In genomic region chr7:122132497-122133337, GRCm38 (mm10) we compare ENCODE assay signal across 8 mouse cellular contexts. TPM values are rescaled to one million over a fixed set of nuclear protein-coding genes. Genes with fewer than 3 reads are reported as not detected.
DNase-seq lines count a peak whose midpoint lies in the region; ATAC-seq and TF ChIP-seq lines count a peak whose summit lies in the region.

Palb2 (minus strand) TSS chr7:122132985.
Dctn5 (plus strand) TSS chr7:122133041.

- peak within 1 kb of the TSS; percentile 82 for H3K27ac ChIP-seq in bone marrow macrophage, adult 2 months (ENCODE audit: insufficient read depth, low read depth, low read length)
- H3K27ac ChIP-seq in embryonic fibroblast, embryonic 13.5 days (ENCODE audit: insufficient read depth, low read length) = peak within 1 kb of the TSS; percentile 17; the same call in 1 of the 2 replicates
- H3K27ac ChIP-seq in kidney, embryonic 14.5 days (ENCODE audit: low read depth, low read length) = peak within 1 kb of the TSS; percentile 67; the same call in 1 of the 2 replicates
- peak within 1 kb of the TSS; percentile 80 for H3K27ac ChIP-seq in limb, embryonic 15.5 days

- no peak for TF ChIP-seq CTCF in bone marrow macrophage, adult 2 months (IDR thresholded peaks at IDR 0.05; ENCODE audit: low read depth, low read length)
- no peak for TF ChIP-seq CTCF in embryonic fibroblast, embryonic 13.5 days (IDR thresholded peaks at IDR 0.05; ENCODE audit: borderline replicate concordance, insufficient read depth, low read length)

- peak within 1 kb of the TSS; percentile 78 for H3K4me3 ChIP-seq in bone marrow macrophage, adult 2 months (ENCODE audit: insufficient read depth, low read length)
- H3K4me3 ChIP-seq in embryonic fibroblast, embryonic 13.5 days (ENCODE audit: insufficient read depth, low read length) = peak within 1 kb of the TSS; percentile 90
- H3K4me3 ChIP-seq in kidney, embryonic 14.5 days (ENCODE audit: low read length) = peak within 1 kb of the TSS; percentile 94
- H3K4me3 ChIP-seq in limb, embryonic 15.5 days = peak within 1 kb of the TSS; percentile 74

- no peaks in the 10 kb centered on the region for H3K27me3 ChIP-seq in kidney, embryonic 14.5 days (ENCODE audit: control insufficient read depth, insufficient read depth, low read length)
- H3K27me3 ChIP-seq in limb, embryonic 15.5 days = no peaks in the 10 kb centered on the region

- TF ChIP-seq POLR2A in bone marrow macrophage, adult 2 months (IDR thresholded peaks at IDR 0.05; ENCODE audit: borderline replicate concordance, low read depth, low read length) = no peak; the same call in 1 of the 2 replicates
- peak; percentile 94 for TF ChIP-seq POLR2A in embryonic fibroblast, embryonic 13.5 days (IDR thresholded peaks at IDR 0.05; ENCODE audit: low read depth, low read length)

- H3K4me2 ChIP-seq in kidney, embryonic 14.5 days (replicated peaks; ENCODE audit: low read depth, low read length) = peak within 1 kb of the TSS; percentile 68
- H3K4me2 ChIP-seq in limb, embryonic 15.5 days = peak within 1 kb of the TSS; percentile 79

- no peaks in the 10 kb centered on the region for H3K9me3 ChIP-seq in kidney, embryonic 14.5 days (ENCODE audit: control insufficient read depth, low read length)
- H3K9me3 ChIP-seq in limb, embryonic 15.5 days = no peaks in the 10 kb centered on the region

- H3K36me3 ChIP-seq in kidney, embryonic 14.5 days (ENCODE audit: control insufficient read depth, insufficient read depth, low read length) = peaks cover 33% of the 10 kb centered on the region
- H3K36me3 ChIP-seq in limb, embryonic 15.5 days = peaks cover 34% of the 10 kb centered on the region

- H3K9ac ChIP-seq in kidney, embryonic 14.5 days (ENCODE audit: low read depth, low read length) = peak within 1 kb of the TSS; percentile 85
- H3K9ac ChIP-seq in limb, embryonic 15.5 days = peak within 1 kb of the TSS; percentile 78

- H3K4me1 ChIP-seq in bone marrow macrophage, adult 2 months (ENCODE audit: control insufficient read depth, insufficient read depth, low read length) = peaks cover 11% of the 10 kb centered on the region
- H3K4me1 ChIP-seq in embryonic fibroblast, embryonic 13.5 days (ENCODE audit: control insufficient read depth, insufficient read depth, low read length) = no peaks in the 10 kb centered on the region
- 0 out of 2 replicates have a peak, but pooled peaks cover 11% of the 10 kb centered on the region for H3K4me1 ChIP-seq in kidney, embryonic 14.5 days (ENCODE audit: control insufficient read depth, insufficient read depth, low read length)
- peaks cover 9% of the 10 kb centered on the region for H3K4me1 ChIP-seq in limb, embryonic 15.5 days

- under 1% methylated on average over 54 of the region's 54 CpGs for WGBS in kidney, embryonic 14.5 days
- under 1% methylated on average over 54 of the region's 54 CpGs for WGBS in limb, embryonic 15.5 days

- ATAC-seq in kidney, embryonic 14.5 days (ENCODE audit: low FRiP score, low TSS enrichment) = peak; percentile 98
- peak; percentile 96 for ATAC-seq in limb, embryonic 15.5 days (ENCODE audit: insufficient number of reproducible peaks, low FRiP score, low TSS enrichment, low read depth)

- peak; percentile 98 for DNase-seq in A20 (ENCODE audit: low read depth, low spot score)
- DNase-seq in heart, adult 9 months (ENCODE audit: low spot score in 2 of 2) = peak; percentile 97 to 98
- peak; percentile 96 to 98 for DNase-seq in monocyte, adult 2 months (ENCODE audit: low read depth in 1 of 2, low spot score in 2 of 2)
- DNase-seq in spleen, postnatal 36 days (ENCODE audit: low spot score in 2 of 2) = peak; percentile 98 to 99

RNA-seq across cellular contexts. Expression of gene Palb2, which starts in this region (rescaled TPM):
- polyA plus RNA-seq in bone marrow macrophage, adult 2 months (2012; ENCODE audit: insufficient read depth, insufficient read length, missing spikeins) = 12.2 and 12.5 TPM in 2 replicates
- polyA plus RNA-seq in embryonic fibroblast, embryonic 13.5 days (2011; ENCODE audit: insufficient read length, low read depth, missing spikeins) = 4.0 and 4.8 TPM in 2 replicates
- 16.8 and 23.0 TPM in 2 replicates for polyA plus RNA-seq in kidney, embryonic 14.5 days (2014; fragmentation: Nextera tagmentation; extraction: Ambion mirVana)
- 10.5 and 12.3 TPM in 2 replicates for polyA plus RNA-seq in limb, embryonic 15.5 days (2015; fragmentation: Nextera tagmentation; extraction: Ambion mirVana)

RNA-seq across cellular contexts. Expression of gene Dctn5, which starts in this region (rescaled TPM):
- 118 and 129 TPM in 2 replicates for polyA plus RNA-seq in bone marrow macrophage, adult 2 months (2012; ENCODE audit: insufficient read depth, insufficient read length, missing spikeins)
- 80.2 and 83.0 TPM in 2 replicates for polyA plus RNA-seq in embryonic fibroblast, embryonic 13.5 days (2011; ENCODE audit: insufficient read length, low read depth, missing spikeins)
- polyA plus RNA-seq in kidney, embryonic 14.5 days (2014; fragmentation: Nextera tagmentation; extraction: Ambion mirVana) = 107 and 113 TPM in 2 replicates
- 122 and 125 TPM in 2 replicates for polyA plus RNA-seq in limb, embryonic 15.5 days (2015; fragmentation: Nextera tagmentation; extraction: Ambion mirVana)

Comparison
In these comparisons a context has a peak if more than half of its experiments do, and no peak if none do; other contexts are left out.
1. Peak in every context shown above with its lines: DNase-seq, ATAC-seq, H3K4me3 ChIP-seq and H3K27ac ChIP-seq.
2. H3K27ac ChIP-seq: peak in every context shown above with its lines; median percentile 82 in bone marrow macrophage, adult 2 months; 80 in limb, embryonic 15.5 days; 67 in kidney, embryonic 14.5 days; 17 in embryonic fibroblast, embryonic 13.5 days.